Mouse (Mus musculus) heart, postnatal 0 days (tissue): Measurements from ENCODE around the gene Atf6b. TPM values are rescaled to one million over a fixed set of nuclear protein-coding genes. Genes with fewer than 3 reads are reported as not detected.

ENCODE experiments used
- ATAC-seq: fragments of 200-750 bp; cut with Nextera tagmentation; 2 replicates; pipeline ENCODE4 v1.8.0; 2017; ENCODE audit warnings: low read depth, moderate number of reproducible peaks, moderate library complexity; ENCODE audit not compliant: insufficient read depth
- DNase-seq: peaks from one replicate; pipeline ENCODE4 v3.0.0-alpha.2; 2016; ENCODE audit warnings: low spot score
- H3K27ac ChIP-seq: fragments of 300-500 bp; sonication (generic); 2 replicates; pipeline ENCODE4 v1.5.1; 2014; ENCODE audit warnings: low read depth, mild to moderate bottlenecking
- H3K27me3 ChIP-seq: fragments of 300-500 bp; sonication (generic); 2 replicates; pipeline ENCODE4 v1.6.1; 2014; ENCODE audit warnings: low read length, mixed read lengths; ENCODE audit not compliant: control insufficient read depth, insufficient read depth
- H3K36me3 ChIP-seq: fragments of 300-500 bp; sonication (generic); replicated peaks from 2 replicates; pipeline ENCODE4 v1.6.1; 2014; ENCODE audit warnings: low read length, mixed read lengths; ENCODE audit not compliant: control insufficient read depth, insufficient read depth
- H3K4me1 ChIP-seq: fragments of 300-500 bp; sonication (generic); 2 replicates; pipeline ENCODE4 v1.6.1; 2014; ENCODE audit warnings: antibody characterized with exemption; ENCODE audit not compliant: control insufficient read depth, insufficient read depth
- H3K4me2 ChIP-seq: fragments of 300-500 bp; sonication (generic); 2 replicates; pipeline ENCODE4 v1.6.1; 2014; ENCODE audit warnings: low read depth, mild to moderate bottlenecking, low read length, moderate library complexity
- H3K4me3 ChIP-seq: fragments of 300-500 bp; sonication (generic); 2 replicates; pipeline ENCODE4 v1.5.1; 2014; ENCODE audit warnings: low read depth, low read length
- H3K9ac ChIP-seq: fragments of 300-500 bp; sonication (generic); replicated peaks from 2 replicates; pipeline ENCODE4 v1.6.1; 2014; ENCODE audit warnings: low read depth, low read length, mixed read lengths
- H3K9me3 ChIP-seq: fragments of 300-500 bp; sonication (generic); replicated peaks from 2 replicates; pipeline ENCODE4 v1.6.1; 2016; ENCODE audit warnings: low read length; ENCODE audit not compliant: control insufficient read depth
- CTCF ChIP-seq: IDR thresholded peaks from 2 replicates; pipeline ENCODE4 v1.5.1; 2016; ENCODE audit warnings: antibody characterized with exemption, control low read depth, low read depth
- EP300 ChIP-seq: IDR thresholded peaks from 2 replicates; pipeline ENCODE4 v1.6.1; 2016; ENCODE audit warnings: antibody characterized with exemption, low read depth
- WGBS: fragments of 180-500 bp; shearing (Covaris S2); extraction: QIAGEN DNeasy Blood & Tissue Kit; methylation state at CpG from one replicate; pipeline ENCODE4 v1.1.7; 2014; 5-methylcytosine and 5-hydroxymethylcytosine counted together
- polyA plus RNA-seq: library from polyadenylated mRNA; unstranded; fragments of >200 nt; fragmentation: Nextera tagmentation; extraction: Ambion mirVana; gene quantifications from 2 replicates; pipeline ENCODE4 v1.2.1, GENCODE M21; 2015
- total RNA-seq: library from RNA; depleted of rRNA; stranded (reverse); fragments of >200 nt; gene quantifications from 2 replicates; pipeline ENCODE4 v1.2.3, GENCODE M21; 2014; ENCODE audit warnings: low replicate concordance

Atf6b gene
- total and polyA plus RNA-seq, 2 experiments from 2014 or later: 16.6 to 22.5 TPM

- no peak overlapping the region for H3K4me2 ChIP-seq
- H3K27ac ChIP-seq: peak overlapping the region; percentile 80
- H3K4me1 ChIP-seq: peaks cover 8% of the 10 kb centered on the region
- peak; percentile 34 for TF ChIP-seq CTCF
- TF ChIP-seq EP300: no peak
- H3K27me3 ChIP-seq: no peaks in the 10 kb centered on the region
- no peak overlapping the region for H3K9ac ChIP-seq
- 14% methylated on average over 11 of the region's 11 CpGs for WGBS
- ATAC-seq (peak; percentile 47), DNase-seq (peak; percentile 74)
- no peak overlapping the region for H3K4me3 ChIP-seq
- H3K9me3 ChIP-seq: no peaks in the 10 kb centered on the region
- H3K36me3 ChIP-seq: no peaks in the 10 kb centered on the region
Measured at GRCm38 (mm10) chr17:34640778-34641601, 6.0 kb upstream of the Atf6b start.

DNA sequence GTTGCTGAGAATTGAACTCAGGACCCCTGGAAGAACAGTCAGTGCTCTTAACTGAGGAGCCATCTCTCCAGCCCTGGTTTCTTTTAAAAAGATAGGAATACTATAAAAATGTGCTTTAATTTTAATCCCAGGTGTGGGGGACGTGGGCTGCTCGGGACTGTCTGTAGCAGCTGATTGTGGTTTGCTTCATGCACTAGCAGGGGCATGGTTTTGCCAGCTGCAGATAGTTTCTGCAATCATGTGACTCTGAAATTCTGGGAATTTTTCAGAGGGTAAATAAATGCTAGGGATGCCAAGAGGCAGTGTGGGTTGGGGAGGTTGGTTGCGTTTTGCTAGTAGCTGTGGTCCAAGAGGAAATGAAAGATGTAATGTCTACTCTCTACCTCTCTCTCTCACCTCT is 5.0 kb upstream of the Atf6b start:
- 73% methylated on average over 3 of the region's 3 CpGs for WGBS
- peak overlapping the region; percentile 80; the same call in 1 of the 2 replicates for H3K27ac ChIP-seq
- no peak for ATAC-seq

GRCm38 (mm10) chr17:34643379-34643778 is 3.6 kb upstream of the Atf6b start:
- DNase-seq (no peak), ATAC-seq (no peak)
- Histone ChIP-seq H3K4me3 (no peak overlapping the region), H3K36me3 (no peaks in the 10 kb centered on the region), H3K27me3 (no peaks in the 10 kb centered on the region), H3K9me3 (no peaks in the 10 kb centered on the region), H3K9ac (no peak overlapping the region), H3K27ac (no peak overlapping the region), H3K4me2 (no peak overlapping the region), H3K4me1 (peaks cover 21% of the 10 kb centered on the region)
- TF ChIP-seq EP300: no peak
- TF ChIP-seq CTCF: no peak
- WGBS: 81% methylated on average over 4 of the region's 4 CpGs

More for the DNA sequence above, 5.0 kb upstream of the Atf6b start:
- DNase-seq: no peak
- H3K9ac ChIP-seq: no peak overlapping the region
- no peaks in the 10 kb centered on the region for H3K36me3 ChIP-seq
- no peaks in the 10 kb centered on the region for H3K9me3 ChIP-seq
- H3K4me3 ChIP-seq: no peak overlapping the region
- H3K4me1 ChIP-seq: peaks cover 14% of the 10 kb centered on the region
- TF ChIP-seq EP300 (no peak), CTCF (no peak)
- H3K4me2 ChIP-seq: no peak overlapping the region
- no peaks in the 10 kb centered on the region for H3K27me3 ChIP-seq

DNA sequence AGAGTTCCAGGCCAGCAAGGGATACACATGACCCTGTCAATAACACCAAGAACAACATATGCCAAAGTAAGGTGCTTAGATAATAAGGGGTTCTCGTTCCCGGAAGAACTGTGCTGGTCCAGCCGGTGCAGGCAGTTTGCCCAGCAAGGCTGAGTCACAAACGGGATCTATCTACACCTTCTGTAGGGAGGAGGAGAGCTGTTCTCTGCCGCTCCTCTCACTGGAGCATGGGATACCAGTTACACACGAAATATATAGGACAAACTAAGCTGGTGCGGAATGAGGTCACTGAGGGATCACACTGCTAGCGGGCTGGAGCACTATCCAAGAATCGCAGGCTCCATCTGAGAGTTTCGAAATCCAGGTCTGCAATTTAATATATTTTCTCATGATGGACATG is 3.0 kb upstream of the Atf6b start:
- Histone ChIP-seq H3K36me3 (no peaks in the 10 kb centered on the region), H3K27ac (no peak overlapping the region), H3K4me1 (peaks cover 21% of the 10 kb centered on the region), H3K9ac (no peak overlapping the region), H3K4me3 (no peak overlapping the region), H3K27me3 (no peaks in the 10 kb centered on the region), H3K9me3 (no peaks in the 10 kb centered on the region), H3K4me2 (no peak overlapping the region)
- no peak for TF ChIP-seq CTCF
- TF ChIP-seq EP300: no peak
- no peak for DNase-seq
- no peak for ATAC-seq
- 63% methylated on average over 10 of the region's 10 CpGs for WGBS

- Histone ChIP-seq H3K4me3 (peak within 1 kb of the TSS; percentile 50), H3K27ac (peak within 1 kb of the TSS; percentile 66), H3K36me3 (0 out of 2 replicates have a peak, but pooled peaks cover under 1% of the 10 kb centered on the region), H3K9ac (peak within 1 kb of the TSS; percentile 57), H3K4me1 (peaks cover 21% of the 10 kb centered on the region), H3K4me2 (peak within 1 kb of the TSS; percentile 77), H3K27me3 (no peaks in the 10 kb centered on the region), H3K9me3 (no peaks in the 10 kb centered on the region)
- TF ChIP-seq EP300 (no peak), CTCF (no peak)
- ATAC-seq (peak; percentile 77), DNase-seq (peak; percentile 91)
- under 1% methylated on average over 16 of the region's 16 CpGs for WGBS
Measured at GRCm38 (mm10) chr17:34644608-34645007, 2.3 kb upstream of the Atf6b start, which contains the start of gene Fkbpl. Gene Fkbpl (plus strand): TSS chr17:34644764.
